ENCODE assay signal across 8 mouse cellular contexts in genomic region chr9:106210853-106211609, GRCm38 (mm10). TPM values are rescaled to one million over a fixed set of nuclear protein-coding genes. Genes with fewer than 3 reads are reported as not detected.
DNase-seq lines count a peak whose midpoint lies in the region; ATAC-seq and TF ChIP-seq lines count a peak whose summit lies in the region.

No protein-coding gene starts in this region.

- H3K4me2 ChIP-seq in lung, embryonic 16.5 days (ENCODE audit: low read depth, low read length): peak overlapping the region; percentile 58
- H3K4me2 ChIP-seq in forebrain, embryonic 13.5 days: peak overlapping the region; percentile 61
- H3K4me2 ChIP-seq in liver, embryonic 14.5 days (ENCODE audit: low read depth): peak overlapping the region; percentile 54; the same call in 1 of the 2 replicates

- H3K4me3 ChIP-seq in lung, embryonic 16.5 days (ENCODE audit: low read length): peak overlapping the region; percentile 38
- peak overlapping the region; percentile 28 for H3K4me3 ChIP-seq in forebrain, embryonic 13.5 days
- no peak overlapping the region for H3K4me3 ChIP-seq in liver, embryonic 14.5 days (ENCODE audit: insufficient read depth in 1 of 2, low read depth in 2 of 2, low read length in 2 of 2)

- H3K9me3 ChIP-seq in lung, embryonic 16.5 days (ENCODE audit: control insufficient read depth, low read length): no peaks in the 10 kb centered on the region
- no peaks in the 10 kb centered on the region for H3K9me3 ChIP-seq in forebrain, embryonic 13.5 days (replicated peaks)
- no peaks in the 10 kb centered on the region for H3K9me3 ChIP-seq in liver, embryonic 14.5 days (ENCODE audit: control insufficient read depth, low read length)

- peak overlapping the region; percentile 57 for H3K9ac ChIP-seq in lung, embryonic 16.5 days (ENCODE audit: low read length)
- H3K9ac ChIP-seq in forebrain, embryonic 13.5 days: peak overlapping the region; percentile 58
- H3K9ac ChIP-seq in liver, embryonic 14.5 days (replicated peaks): no peak overlapping the region

- H3K4me1 ChIP-seq in lung, embryonic 16.5 days (replicated peaks; ENCODE audit: control insufficient read depth, insufficient read depth, low read length): peaks cover 15% of the 10 kb centered on the region
- peaks cover 18% of the 10 kb centered on the region for H3K4me1 ChIP-seq in forebrain, embryonic 13.5 days
- H3K4me1 ChIP-seq in liver, embryonic 14.5 days (replicated peaks; ENCODE audit: control insufficient read depth in 2 of 2, insufficient read depth in 2 of 2, low read length in 1 of 2): no peaks in the 10 kb centered on the region

- intact Hi-C loops in gastrocnemius, postnatal 14 days (cut with DNase I; ENCODE audit: low total_unique reads): no loop called here
- intact Hi-C loops in left cerebral cortex, postnatal 10 days (cut with DNase I): loop anchor here (5.0 to 10.0 kb wide), 2 partner anchors 39 to 214 kb away; partner anchors contain the start of genes Rpl29 and Wdr82

- no peaks in the 10 kb centered on the region for H3K27me3 ChIP-seq in lung, embryonic 16.5 days (ENCODE audit: control insufficient read depth, insufficient read depth, low read depth, low read length)
- no peaks in the 10 kb centered on the region for H3K27me3 ChIP-seq in forebrain, embryonic 13.5 days
- no peaks in the 10 kb centered on the region for H3K27me3 ChIP-seq in liver, embryonic 14.5 days (ENCODE audit: control insufficient read depth, insufficient read depth, low read length)

- no peak for DNase-seq in lung, postnatal 10 days
- DNase-seq in liver, embryonic 14.5 days (ENCODE audit: low read depth in 3 of 3, low spot score in 3 of 3): no peak
- DNase-seq in thymus, postnatal 36 days: peak; percentile 56 to 74
- DNase-seq in gastrocnemius, postnatal 14 days: no peak
- DNase-seq in B cell, adult 2 months: no peak
- no peak for DNase-seq in left cerebral cortex, postnatal 10 days (ENCODE audit: extremely low spot score in 1 of 2, low spot score in 2 of 2)

- TF ChIP-seq CTCF in liver, embryonic 14.5 days (IDR thresholded peaks at IDR 0.05; ENCODE audit: low read depth): no peak

- H3K27ac ChIP-seq in lung, embryonic 16.5 days (ENCODE audit: low read length): peak overlapping the region; percentile 85
- peak overlapping the region; percentile 66 for H3K27ac ChIP-seq in forebrain, embryonic 13.5 days
- H3K27ac ChIP-seq in liver, embryonic 14.5 days: no peak overlapping the region

- H3K36me3 ChIP-seq in lung, embryonic 16.5 days (ENCODE audit: control insufficient read depth, insufficient read depth, low read length): peaks cover 24% of the 10 kb centered on the region
- H3K36me3 ChIP-seq in forebrain, embryonic 13.5 days (ENCODE audit: poor library complexity, severe bottlenecking): peaks cover 35% of the 10 kb centered on the region
- no peaks in the 10 kb centered on the region for H3K36me3 ChIP-seq in liver, embryonic 14.5 days (replicated peaks; ENCODE audit: control insufficient read depth, insufficient read depth, low read depth)

- 58% methylated on average over 9 of the region's 9 CpGs for WGBS in lung, embryonic 16.5 days
- WGBS in forebrain, embryonic 13.5 days: 20% methylated on average over 9 of the region's 9 CpGs
- WGBS in liver, embryonic 14.5 days (ENCODE audit: insufficient replicate concordance): 69% methylated on average over 9 of the region's 9 CpGs

- no peak for TF ChIP-seq EP300 in liver, embryonic 14.5 days (IDR thresholded peaks at IDR 0.05; ENCODE audit: low read depth)

- peak; percentile 35 for ATAC-seq in lung, embryonic 16.5 days (ENCODE audit: low read depth)
- ATAC-seq in forebrain, embryonic 13.5 days: peak; percentile 25; the same call in 1 of the 2 replicates
- no peak for ATAC-seq in liver, embryonic 14.5 days (ENCODE audit: insufficient read depth)

RNA-seq across cellular contexts. Expression of gene Twf2, which starts 8.1 kb away (rescaled TPM):
- 69.8 and 69.9 TPM in 2 replicates for polyA plus RNA-seq in lung, embryonic 16.5 days (2015; fragmentation: Nextera tagmentation; extraction: Ambion mirVana)
- polyA plus RNA-seq in forebrain, embryonic 13.5 days (2015; fragmentation: Nextera tagmentation; extraction: Ambion mirVana): 48.0 and 51.7 TPM in 2 replicates
- polyA plus RNA-seq in liver, embryonic 14.5 days (2012; rRNA removed): 14.3 and 14.9 TPM in 2 replicates
- 18.7 and 19.7 TPM in 2 replicates for polyA plus RNA-seq in liver, embryonic 14.5 days (2014; fragmentation: Nextera tagmentation; extraction: Ambion mirVana)
- 10 to 100 TPM; 68.8 to 69.3 TPM for total RNA-seq in gastrocnemius, postnatal 14 days (2021)
- 10 to 100 TPM; 44.5 to 49.9 TPM for total RNA-seq in left cerebral cortex, postnatal 10 days (2021)

RNA-seq across cellular contexts. Expression of gene Tlr9, which starts 11.4 kb away (rescaled TPM):
- polyA plus RNA-seq in lung, embryonic 16.5 days (2015; fragmentation: Nextera tagmentation; extraction: Ambion mirVana): 0.11 TPM in 1 of 2 replicates, not detected in the other
- polyA plus RNA-seq in forebrain, embryonic 13.5 days (2015; fragmentation: Nextera tagmentation; extraction: Ambion mirVana): not detected in 2 replicates
- 0.29 and 0.45 TPM in 2 replicates for polyA plus RNA-seq in liver, embryonic 14.5 days (2012; rRNA removed)
- polyA plus RNA-seq in liver, embryonic 14.5 days (2014; fragmentation: Nextera tagmentation; extraction: Ambion mirVana): 0.06 and 0.08 TPM in 2 replicates
- under 1 TPM; 0.42 to 0.43 TPM for total RNA-seq in gastrocnemius, postnatal 14 days (2021)
- 1 to 10 TPM; 1.1 to 1.4 TPM for total RNA-seq in left cerebral cortex, postnatal 10 days (2021)

RNA-seq across cellular contexts. Expression of gene Ppm1m, which starts 11.5 kb away (rescaled TPM):
- polyA plus RNA-seq in lung, embryonic 16.5 days (2015; fragmentation: Nextera tagmentation; extraction: Ambion mirVana): 53.1 and 56.7 TPM in 2 replicates
- 19.5 and 20.1 TPM in 2 replicates for polyA plus RNA-seq in forebrain, embryonic 13.5 days (2015; fragmentation: Nextera tagmentation; extraction: Ambion mirVana)
- 7.2 and 10.0 TPM in 2 replicates for polyA plus RNA-seq in liver, embryonic 14.5 days (2012; rRNA removed)
- 5.4 and 5.9 TPM in 2 replicates for polyA plus RNA-seq in liver, embryonic 14.5 days (2014; fragmentation: Nextera tagmentation; extraction: Ambion mirVana)
- total RNA-seq in gastrocnemius, postnatal 14 days (2021): 1 to 10 TPM; 5.1 to 5.5 TPM
- total RNA-seq in left cerebral cortex, postnatal 10 days (2021): 10 to 100 TPM; 20.8 to 24.5 TPM

RNA-seq across cellular contexts. Expression of gene Alas1, which starts 37.4 kb away (rescaled TPM):
- polyA plus RNA-seq in lung, embryonic 16.5 days (2015; fragmentation: Nextera tagmentation; extraction: Ambion mirVana): 139 and 145 TPM in 2 replicates
- polyA plus RNA-seq in forebrain, embryonic 13.5 days (2015; fragmentation: Nextera tagmentation; extraction: Ambion mirVana): 86.8 and 87.7 TPM in 2 replicates
- polyA plus RNA-seq in liver, embryonic 14.5 days (2012; rRNA removed): 29.2 and 29.8 TPM in 2 replicates
- 36.9 and 43.6 TPM in 2 replicates for polyA plus RNA-seq in liver, embryonic 14.5 days (2014; fragmentation: Nextera tagmentation; extraction: Ambion mirVana)
- total RNA-seq in gastrocnemius, postnatal 14 days (2021): 100 to 1,000 TPM; 189 to 234 TPM
- total RNA-seq in left cerebral cortex, postnatal 10 days (2021): 100 to 1,000 TPM; 125 to 127 TPM

RNA-seq across cellular contexts. Expression of gene Wdr82, which starts 40.3 kb away (rescaled TPM):
- 16.3 and 17.5 TPM in 2 replicates for polyA plus RNA-seq in lung, embryonic 16.5 days (2015; fragmentation: Nextera tagmentation; extraction: Ambion mirVana)
- 33.8 and 40.1 TPM in 2 replicates for polyA plus RNA-seq in forebrain, embryonic 13.5 days (2015; fragmentation: Nextera tagmentation; extraction: Ambion mirVana)
- polyA plus RNA-seq in liver, embryonic 14.5 days (2012; rRNA removed): 19.9 and 24.5 TPM in 2 replicates
- 6.5 and 8.1 TPM in 2 replicates for polyA plus RNA-seq in liver, embryonic 14.5 days (2014; fragmentation: Nextera tagmentation; extraction: Ambion mirVana)
- total RNA-seq in gastrocnemius, postnatal 14 days (2021): 10 to 100 TPM; 23.4 to 27.4 TPM
- total RNA-seq in left cerebral cortex, postnatal 10 days (2021): 100 to 1,000 TPM; 155 to 158 TPM

Comparison
In these comparisons a context has a peak if more than half of its experiments do, and no peak if none do; other contexts are left out.
1. H3K4me3 ChIP-seq: peak in lung, embryonic 16.5 days (single experiment) and forebrain, embryonic 13.5 days (single experiment); none in liver, embryonic 14.5 days (0 of 2).
2. DNase-seq: peak in thymus, postnatal 36 days (2 of 2); none in lung, postnatal 10 days (single experiment), liver, embryonic 14.5 days (0 of 3), gastrocnemius, postnatal 14 days (single experiment), B cell, adult 2 months (0 of 2) and left cerebral cortex, postnatal 10 days (0 of 2).
3. Peak in every context shown above with its lines, with median percentiles within 50 percentile points of each other: H3K4me2 ChIP-seq.